Mouse (Mus musculus): ENCODE data around the gene Ttc21a. TPM values are rescaled to one million over a fixed set of nuclear protein-coding genes. Genes with fewer than 3 reads are reported as not detected.
A peak's percentile ranks its signal among the peaks of the same experiment; 100 is the strongest.

Gene Ttc21a
- total and polyA plus RNA-seq, 3 experiments = 0.02 to 0.38 TPM; not detected in 1

DNA sequence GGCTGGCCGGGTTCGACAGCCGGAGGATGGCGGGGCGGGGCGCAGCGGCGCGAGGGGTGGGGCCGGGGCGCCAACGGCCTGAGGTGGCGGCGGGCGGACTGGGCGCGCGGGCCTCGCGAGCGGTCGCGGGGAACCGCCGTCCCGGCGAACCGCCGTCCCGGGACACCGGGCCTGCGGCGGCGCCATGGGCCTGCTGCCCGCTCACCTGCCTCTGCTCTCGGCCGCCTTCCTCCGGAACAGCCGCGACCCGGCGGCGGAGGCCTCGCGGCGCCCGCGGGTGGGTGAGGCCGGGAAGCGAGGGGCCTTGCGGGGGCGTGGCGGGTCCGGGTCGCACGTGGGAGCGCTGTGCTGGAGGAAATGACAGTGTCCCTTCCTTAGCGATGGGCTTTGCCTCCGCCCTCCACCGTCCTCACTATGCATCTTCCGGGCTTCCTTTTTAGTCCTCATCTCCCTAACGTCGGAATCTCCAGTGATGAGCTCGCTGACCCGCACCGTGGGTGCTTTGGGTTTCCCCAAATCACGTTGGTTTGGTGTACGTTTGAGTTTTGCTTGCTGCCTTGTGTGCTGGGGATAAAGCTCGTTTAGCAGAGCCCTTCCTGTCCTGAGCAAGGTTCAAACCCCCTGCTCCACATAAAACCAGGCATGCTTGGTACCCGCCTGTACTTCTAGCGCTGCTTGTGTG, 42.2 kb upstream of the Ttc21a start:
- TF ChIP-seq GATA1 (IDR thresholded peaks at IDR 0.05; ENCODE audit: borderline replicate concordance, low read length) (no peak), GATA2 (IDR thresholded peaks at IDR 0.05; ENCODE audit: borderline replicate concordance, low read depth, low read length) (no peak), TAL1 (conservative IDR thresholded peaks at IDR 0.05; ENCODE audit: low read depth, low read length) (no peak), CTCF (IDR thresholded peaks at IDR 0.05; ENCODE audit: low read depth, low read length) (no peak), POLR2AphosphoS5 (IDR thresholded peaks at IDR 0.05; ENCODE audit: insufficient replicate concordance, low read depth, low read length) (no peak)
- Histone ChIP-seq H3K36me3 (replicated peaks) (peaks cover 41% of the 10 kb centered on the region), H3K27me3 (ENCODE audit: insufficient read depth, low read length) (no peaks in the 10 kb centered on the region), H3K9me3 (replicated peaks) (no peaks in the 10 kb centered on the region), H3K4me3 (ENCODE audit: low read depth, low read length) (peak overlapping the region; percentile 95), H3K4me1 (ENCODE audit: insufficient read depth, low read depth, low read length) (peaks cover 48% of the 10 kb centered on the region)
- ATAC-seq (ENCODE audit: extremely low read depth, insufficient number of reproducible peaks, low FRiP score, poor library complexity, severe bottlenecking) = no peak
- peak; percentile 63 for DNase-seq (ENCODE audit: low spot score)

DNA sequence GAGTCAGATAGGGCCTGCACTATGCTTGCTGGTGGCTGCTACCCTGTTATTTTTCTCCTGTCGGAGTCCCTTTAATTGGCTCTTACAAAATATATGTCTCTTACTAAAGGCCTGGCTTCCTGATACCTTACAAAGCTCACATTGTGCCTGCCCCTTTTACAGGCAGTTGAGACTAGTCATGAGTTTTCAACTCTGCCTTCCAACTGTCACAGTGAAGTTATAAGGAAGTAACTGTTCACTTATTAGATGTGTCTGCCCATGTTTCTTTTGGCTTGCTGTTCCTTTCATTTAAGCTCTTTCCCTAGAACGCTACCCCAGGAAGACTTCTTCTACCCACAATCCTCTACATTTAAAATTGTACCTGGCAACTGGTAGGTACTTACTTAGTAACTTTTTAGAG, 38.0 kb upstream of the Ttc21a start:
- ATAC-seq (ENCODE audit: extremely low read depth, insufficient number of reproducible peaks, low FRiP score, poor library complexity, severe bottlenecking) (no peak), DNase-seq (ENCODE audit: low spot score) (no peak)
- no peaks in the 10 kb centered on the region for H3K27me3 ChIP-seq (ENCODE audit: insufficient read depth, low read length)
- H3K9me3 ChIP-seq (replicated peaks) = no peaks in the 10 kb centered on the region
- H3K4me1 ChIP-seq (ENCODE audit: insufficient read depth, low read depth, low read length) = peaks cover 37% of the 10 kb centered on the region
- no peak overlapping the region for H3K4me3 ChIP-seq (ENCODE audit: low read depth, low read length)
- peaks cover 73% of the 10 kb centered on the region for H3K36me3 ChIP-seq (replicated peaks)
- TF ChIP-seq CTCF (IDR thresholded peaks at IDR 0.05; ENCODE audit: low read depth, low read length) (no peak), POLR2AphosphoS5 (IDR thresholded peaks at IDR 0.05; ENCODE audit: insufficient replicate concordance, low read depth, low read length) (no peak), TAL1 (conservative IDR thresholded peaks at IDR 0.05; ENCODE audit: low read depth, low read length) (no peak), GATA2 (IDR thresholded peaks at IDR 0.05; ENCODE audit: borderline replicate concordance, low read depth, low read length) (no peak), GATA1 (IDR thresholded peaks at IDR 0.05; ENCODE audit: borderline replicate concordance, low read length) (no peak)

GRCm38 (mm10) chr9:119902410-119903151, 34.8 kb upstream of the Ttc21a start:
- Histone ChIP-seq H3K9me3 (replicated peaks) (no peaks in the 10 kb centered on the region), H3K36me3 (replicated peaks) (peaks cover 85% of the 10 kb centered on the region), H3K4me3 (ENCODE audit: low read depth, low read length) (no peak overlapping the region), H3K27me3 (ENCODE audit: insufficient read depth, low read length) (no peaks in the 10 kb centered on the region), H3K4me1 (ENCODE audit: insufficient read depth, low read depth, low read length) (peaks cover 18% of the 10 kb centered on the region)
- ATAC-seq (ENCODE audit: extremely low read depth, insufficient number of reproducible peaks, low FRiP score, poor library complexity, severe bottlenecking) (no peak), DNase-seq (ENCODE audit: low spot score) (no peak)
- no peak for TF ChIP-seq GATA1 (IDR thresholded peaks at IDR 0.05; ENCODE audit: borderline replicate concordance, low read length)
- no peak for TF ChIP-seq TAL1 (conservative IDR thresholded peaks at IDR 0.05; ENCODE audit: low read depth, low read length)
- no peak for TF ChIP-seq GATA2 (IDR thresholded peaks at IDR 0.05; ENCODE audit: borderline replicate concordance, low read depth, low read length)
- TF ChIP-seq CTCF (IDR thresholded peaks at IDR 0.05; ENCODE audit: low read depth, low read length) = no peak
- TF ChIP-seq POLR2AphosphoS5 (IDR thresholded peaks at IDR 0.05; ENCODE audit: insufficient replicate concordance, low read depth, low read length) = no peak

- Histone ChIP-seq H3K4me3 (ENCODE audit: low read depth, low read length) (no peak overlapping the region), H3K9me3 (replicated peaks) (no peaks in the 10 kb centered on the region), H3K27me3 (ENCODE audit: insufficient read depth, low read length) (no peaks in the 10 kb centered on the region), H3K36me3 (replicated peaks) (peaks cover 97% of the 10 kb centered on the region), H3K4me1 (ENCODE audit: insufficient read depth, low read depth, low read length) (no peaks in the 10 kb centered on the region)
- no peak for TF ChIP-seq GATA2 (IDR thresholded peaks at IDR 0.05; ENCODE audit: borderline replicate concordance, low read depth, low read length)
- TF ChIP-seq TAL1 (conservative IDR thresholded peaks at IDR 0.05; ENCODE audit: low read depth, low read length) = no peak
- no peak for TF ChIP-seq CTCF (IDR thresholded peaks at IDR 0.05; ENCODE audit: low read depth, low read length)
- TF ChIP-seq POLR2AphosphoS5 (IDR thresholded peaks at IDR 0.05; ENCODE audit: insufficient replicate concordance, low read depth, low read length) = no peak
- no peak for TF ChIP-seq GATA1 (IDR thresholded peaks at IDR 0.05; ENCODE audit: borderline replicate concordance, low read length)
- DNase-seq (ENCODE audit: low spot score) (no peak), ATAC-seq (ENCODE audit: extremely low read depth, insufficient number of reproducible peaks, low FRiP score, poor library complexity, severe bottlenecking) (no peak)
Measured at GRCm38 (mm10) chr9:119908708-119909107, 28.7 kb upstream of the Ttc21a start.

GRCm38 (mm10) chr9:119909931-119910330, 27.5 kb upstream of the Ttc21a start:
- ATAC-seq (ENCODE audit: extremely low read depth, insufficient number of reproducible peaks, low FRiP score, poor library complexity, severe bottlenecking) (no peak), DNase-seq (ENCODE audit: low spot score) (no peak)
- Histone ChIP-seq H3K9me3 (replicated peaks) (no peaks in the 10 kb centered on the region), H3K36me3 (replicated peaks) (peaks cover 97% of the 10 kb centered on the region), H3K4me3 (ENCODE audit: low read depth, low read length) (no peak overlapping the region), H3K27me3 (ENCODE audit: insufficient read depth, low read length) (no peaks in the 10 kb centered on the region), H3K4me1 (ENCODE audit: insufficient read depth, low read depth, low read length) (no peaks in the 10 kb centered on the region)
- TF ChIP-seq POLR2AphosphoS5 (IDR thresholded peaks at IDR 0.05; ENCODE audit: insufficient replicate concordance, low read depth, low read length) (no peak), CTCF (IDR thresholded peaks at IDR 0.05; ENCODE audit: low read depth, low read length) (no peak), TAL1 (conservative IDR thresholded peaks at IDR 0.05; ENCODE audit: low read depth, low read length) (no peak), GATA1 (IDR thresholded peaks at IDR 0.05; ENCODE audit: borderline replicate concordance, low read length) (no peak), GATA2 (IDR thresholded peaks at IDR 0.05; ENCODE audit: borderline replicate concordance, low read depth, low read length) (no peak)

Measured in G1E (cell line).